Comparison of ENCODE assay signal across 8 mouse cellular contexts in genomic region chr7:101761899-101762780, GRCm38 (mm10). TPM values are rescaled to one million over a fixed set of nuclear protein-coding genes. Genes with fewer than 3 reads are reported as not detected.
DNase-seq lines count a peak whose midpoint lies in the region; ATAC-seq and TF ChIP-seq lines count a peak whose summit lies in the region.
"Had no signal": no experiment of that assay in that cellular context is flagged by ENCODE, and none has a peak within 500 bp of the region (broad histone marks: within the 10 kb centered on the region; RNA-seq: fewer than 3 reads in every experiment).

No protein-coding gene starts in this region.

- no peak overlapping the region for H3K4me3 ChIP-seq in hindbrain, embryonic 15.5 days
- H3K4me3 ChIP-seq in hindbrain, embryonic 12.5 days: no peak overlapping the region
- no peak overlapping the region for H3K4me3 ChIP-seq in intestine, postnatal 0 days (ENCODE audit: low read depth, low read length)

- WGBS in hindbrain, embryonic 15.5 days: 81% methylated on average over 11 of the region's 11 CpGs
- WGBS in hindbrain, embryonic 12.5 days: 93% methylated on average over 11 of the region's 11 CpGs
- WGBS in intestine, postnatal 0 days: 91% methylated on average over 11 of the region's 11 CpGs

- H3K4me2 ChIP-seq in hindbrain, embryonic 15.5 days: no peak overlapping the region
- no peak overlapping the region for H3K4me2 ChIP-seq in hindbrain, embryonic 12.5 days (replicated peaks)
- H3K4me2 ChIP-seq in intestine, postnatal 0 days (replicated peaks; ENCODE audit: low read depth): no peak overlapping the region

- no peak overlapping the region for H3K9ac ChIP-seq in hindbrain, embryonic 15.5 days
- H3K9ac ChIP-seq in hindbrain, embryonic 12.5 days: no peak overlapping the region
- H3K9ac ChIP-seq in intestine, postnatal 0 days (ENCODE audit: low read depth, low read length): no peak overlapping the region

- no peak overlapping the region for H3K27ac ChIP-seq in hindbrain, embryonic 15.5 days (replicated peaks)
- H3K27ac ChIP-seq in hindbrain, embryonic 12.5 days: no peak overlapping the region
- H3K27ac ChIP-seq in intestine, postnatal 0 days (ENCODE audit: low read depth, low read length): no peak overlapping the region

- H3K27me3 ChIP-seq in hindbrain, embryonic 15.5 days: no peaks in the 10 kb centered on the region
- H3K27me3 ChIP-seq in hindbrain, embryonic 12.5 days: no peaks in the 10 kb centered on the region
- H3K27me3 ChIP-seq in intestine, postnatal 0 days (replicated peaks; ENCODE audit: control insufficient read depth, insufficient read depth, low read length): no peaks in the 10 kb centered on the region

- ATAC-seq in hindbrain, embryonic 15.5 days (ENCODE audit: low FRiP score, low read depth): peak; percentile 51; the same call in 1 of the 2 replicates
- ATAC-seq in hindbrain, embryonic 12.5 days (ENCODE audit: low FRiP score): no peak
- ATAC-seq in intestine, postnatal 0 days: no peak
- ATAC-seq in monocyte, adult 5-6 weeks (replicated peaks; ENCODE audit: insufficient number of reproducible peaks, low FRiP score, low TSS enrichment, poor library complexity, severe bottlenecking): no peak

- no peak for TF ChIP-seq CTCF in intestine, postnatal 0 days (IDR thresholded peaks at IDR 0.05; ENCODE audit: low read depth)

- no peaks in the 10 kb centered on the region for H3K9me3 ChIP-seq in hindbrain, embryonic 15.5 days
- no peaks in the 10 kb centered on the region for H3K9me3 ChIP-seq in hindbrain, embryonic 12.5 days (replicated peaks)
- H3K9me3 ChIP-seq in intestine, postnatal 0 days (ENCODE audit: control insufficient read depth): no peaks in the 10 kb centered on the region

- DNase-seq in 3134 (ENCODE audit: extremely low read depth, insufficient read length, low spot score) (peak; percentile 77), 3T3-L1 (ENCODE audit: low read depth, low spot score) (peak; percentile 89)
- DNase-seq in cerebellum, postnatal 14 days: peak; percentile 50 to 55

- H3K36me3 ChIP-seq in hindbrain, embryonic 15.5 days: no peaks in the 10 kb centered on the region
- H3K36me3 ChIP-seq in hindbrain, embryonic 12.5 days: 0 out of 2 replicates have a peak, but pooled peaks cover 7% of the 10 kb centered on the region
- peaks cover 3% of the 10 kb centered on the region; the same call in 1 of the 2 replicates for H3K36me3 ChIP-seq in intestine, postnatal 0 days (ENCODE audit: control insufficient read depth, insufficient read depth)

- 0 out of 2 replicates have a peak, but pooled peaks cover 4% of the 10 kb centered on the region for H3K4me1 ChIP-seq in hindbrain, embryonic 15.5 days (replicated peaks)
- H3K4me1 ChIP-seq in hindbrain, embryonic 12.5 days: no peaks in the 10 kb centered on the region
- H3K4me1 ChIP-seq in intestine, postnatal 0 days (replicated peaks; ENCODE audit: control insufficient read depth, insufficient read depth, low read length): no peaks in the 10 kb centered on the region

RNA-seq across cellular contexts. Expression of gene Phox2a, which starts 56.0 kb away (rescaled TPM):
- polyA plus RNA-seq in hindbrain, embryonic 15.5 days (2015; fragmentation: Nextera tagmentation; extraction: Ambion mirVana): 1.5 and 2.3 TPM in 2 replicates
- polyA plus RNA-seq in hindbrain, embryonic 12.5 days (2016; fragmentation: Nextera tagmentation; extraction: Ambion mirVana): 3.8 and 4.4 TPM in 2 replicates
- polyA plus RNA-seq in intestine, postnatal 0 days (2015; fragmentation: Nextera tagmentation; extraction: Ambion mirVana): 2.7 and 3.2 TPM in 2 replicates
- total RNA-seq in monocyte, adult 5-6 weeks (2017): not detected in 3 replicates
- polyA plus RNA-seq: limb, embryonic 11.5 days had no signal
